Mouse (Mus musculus) ES-Bruce4 (cell line): ENCODE data around the gene Ppargc1a.

ENCODE experiments used
- CTCF ChIP-seq: IDR thresholded peaks from one replicate; pipeline ENCODE4 v1.8.1; 2011; ENCODE audit warnings: low read depth, low read length
- POLR2A ChIP-seq: IDR thresholded peaks from one replicate; pipeline ENCODE4 v1.8.1; 2011; ENCODE audit warnings: low read length; ENCODE audit not compliant: insufficient read depth

- TF ChIP-seq CTCF, result no peak
- no peak for TF ChIP-seq POLR2A
Measured at GRCm38 (mm10) chr5:51552483-51553091, 14.9 kb downstream of the Ppargc1a start.
